Mouse (Mus musculus) E14TG2a.4 (cell line): Measurements from ENCODE around the gene Ppard.

ENCODE experiments used
- CTCF ChIP-seq: conservative IDR thresholded peaks from 2 replicates; pipeline ENCODE4 v1.5.1; 2014; ENCODE audit warnings: low read length
- POU5F1 ChIP-seq: IDR thresholded peaks from 2 replicates; pipeline ENCODE4 v1.6.1; 2014; ENCODE audit warnings: low read length, borderline replicate concordance

DNA sequence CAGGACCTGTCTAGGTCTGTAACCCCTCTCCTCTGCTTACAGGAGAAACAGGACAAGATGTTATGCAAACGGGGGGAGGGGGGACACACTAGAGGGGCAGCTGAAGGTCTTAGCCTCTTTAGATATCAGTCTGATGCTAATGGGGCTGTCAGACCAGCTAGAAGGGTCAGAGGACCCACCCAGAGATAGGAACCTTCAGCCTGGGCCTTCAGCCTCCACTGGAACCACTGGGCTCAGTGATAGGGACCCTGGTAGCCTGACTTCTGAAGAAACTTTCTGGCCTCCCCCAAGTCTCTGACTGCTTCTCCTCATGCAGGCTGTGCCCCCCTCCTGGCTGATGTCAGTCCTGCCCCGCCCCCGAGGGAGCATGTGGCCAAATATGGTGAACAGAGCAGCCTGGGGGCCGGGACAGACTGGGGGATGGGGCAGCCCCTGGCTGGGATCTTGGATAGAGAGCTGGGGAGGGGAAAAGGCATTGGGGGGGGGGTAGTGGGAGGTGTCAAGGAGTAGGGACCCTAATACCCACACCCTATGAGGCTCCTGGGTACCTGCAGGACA lies 111.6 kb downstream of the Ppard start:
- TF ChIP-seq CTCF (no peak), POU5F1 (no peak)
